Mouse (Mus musculus) spleen, adult 2 months (tissue): ENCODE data around the gene Fbn1.

Experiments used
- CTCF ChIP-seq: fragments of 200-500 bp; IDR thresholded peaks from 2 replicates; pipeline ENCODE4 v1.5.1; 2011; ENCODE audit warnings: mild to moderate bottlenecking, inconsistent platforms; ENCODE audit not compliant: insufficient read depth, insufficient read length, insufficient replicate concordance; ENCODE audit errors: extremely low read depth
- POLR2A ChIP-seq: fragments of 200-500 bp; IDR thresholded peaks from 2 replicates; pipeline ENCODE4 v1.6.1; 2011; ENCODE audit warnings: low read depth, low read length, inconsistent platforms

DNA sequence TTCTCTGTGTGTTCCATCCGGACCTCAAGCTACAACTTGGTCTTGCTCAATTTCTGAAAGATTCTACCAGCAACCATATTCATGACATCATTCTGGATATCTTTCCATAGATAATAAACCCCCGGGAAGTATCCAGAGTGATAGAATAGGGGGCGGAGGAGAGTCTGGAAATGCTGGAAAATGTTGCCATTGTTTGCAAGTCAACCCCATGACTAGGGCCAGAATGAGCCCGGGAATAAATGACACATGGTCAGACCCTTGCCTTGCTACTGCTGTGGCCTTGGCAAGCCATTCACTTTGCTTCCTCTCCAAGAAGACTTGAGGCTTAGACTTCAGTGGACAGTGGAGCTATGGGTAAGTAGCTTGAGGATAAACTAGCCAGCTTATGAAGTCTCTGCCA is 4.1 kb upstream of the Fbn1 start:
- no peak for TF ChIP-seq CTCF
- no peak for TF ChIP-seq POLR2A
